In genomic region chr8:91280467-91281212, GRCm38 (mm10) we compare ENCODE assay signal across 10 mouse cellular contexts. TPM values are rescaled to one million over a fixed set of nuclear protein-coding genes. Genes with fewer than 3 reads are reported as not detected.
A peak's percentile ranks its signal among the peaks of the same experiment; 100 is the strongest.
DNase-seq lines count a peak whose midpoint lies in the region.
"Had no signal": no experiment of that assay in that cellular context is flagged by ENCODE, and none has a peak within 500 bp of the region (broad histone marks: within the 10 kb centered on the region; RNA-seq: fewer than 3 reads in every experiment).

No protein-coding gene starts in this region.

- intact Hi-C loops in gastrocnemius, postnatal 36 days (cut with DNase I) = no loop called here

- DNase-seq in kidney, postnatal 14 days = peak; percentile 5
- no peak for DNase-seq in kidney, postnatal 36 days
- peak; percentile 35 for DNase-seq in brain, adult 2 months (ENCODE audit: low read depth, low spot score)
- DNase-seq in gastrocnemius, postnatal 36 days = peak; percentile 19 to 31
- DNase-seq in lung, postnatal 14 days = peak; percentile 48
- no peak for DNase-seq in layer of hippocampus, postnatal 25 days (ENCODE audit: extremely low spot score in 1 of 2, low spot score in 1 of 2)
- DNase-seq in adrenal gland, postnatal 4 days (ENCODE audit: low spot score in 2 of 2) = no peak
- DNase-seq in layer of hippocampus, adult 9-10 months (ENCODE audit: low spot score) = no peak
- DNase-seq: kidney, adult 18-20 months; right cerebral cortex, postnatal 25 days had no signal

RNA-seq across cellular contexts. Expression of gene Rpgrip1l, which starts 32.4 kb away (rescaled TPM):
- total RNA-seq in gastrocnemius, postnatal 36 days (2021) = 1 to 10 TPM; 1.6 to 2.7 TPM
- 10 to 100 TPM; 21.7 to 21.8 TPM for total RNA-seq in layer of hippocampus, postnatal 25 days (2021)
- total RNA-seq in adrenal gland, postnatal 4 days (2021) = 1 to 10 TPM; 6.0 to 8.6 TPM

RNA-seq across cellular contexts. Expression of gene Fto, which starts 32.7 kb away (rescaled TPM):
- total RNA-seq in gastrocnemius, postnatal 36 days (2021) = 10 to 100 TPM; 69.8 to 77.5 TPM
- total RNA-seq in layer of hippocampus, postnatal 25 days (2021) = 100 to 1,000 TPM; 138 TPM
- total RNA-seq in adrenal gland, postnatal 4 days (2021) = 10 to 100 TPM; 95.4 to 98.1 TPM

Comparison
In these comparisons a context has a peak if more than half of its experiments do, and no peak if none do; other contexts are left out.
1. DNase-seq: peak in kidney, postnatal 14 days (single experiment), brain, adult 2 months (single experiment), gastrocnemius, postnatal 36 days (2 of 2) and lung, postnatal 14 days (single experiment); none in kidney, postnatal 36 days (0 of 2), layer of hippocampus, postnatal 25 days (0 of 2), adrenal gland, postnatal 4 days (0 of 2) and layer of hippocampus, adult 9-10 months (single experiment).